8 mouse cellular contexts compared by ENCODE assay signal in genomic region chr4:132178630-132179059, GRCm38 (mm10). TPM values are rescaled to one million over a fixed set of nuclear protein-coding genes. Genes with fewer than 3 reads are reported as not detected.
A peak's percentile ranks its signal among the peaks of the same experiment; 100 is the strongest.
DNase-seq lines count a peak whose midpoint lies in the region; ATAC-seq and TF ChIP-seq lines count a peak whose summit lies in the region.

No protein-coding gene starts in this region.

- no peak overlapping the region for H3K4me3 ChIP-seq in C2C12 (ENCODE audit: insufficient read depth, poor library complexity, severe bottlenecking)
- no peak overlapping the region for H3K4me3 ChIP-seq in cortical plate, adult 2 months (ENCODE audit: insufficient read depth, low read length)
- H3K4me3 ChIP-seq in heart, embryonic 14.5 days (ENCODE audit: control insufficient read depth in 1 of 2, insufficient read depth in 1 of 2, low read depth in 1 of 2, low read length in 2 of 2), result no peak overlapping the region
- no peak overlapping the region for H3K4me3 ChIP-seq in kidney, postnatal 0 days (replicated peaks; ENCODE audit: low read depth, low read length)
- H3K4me3 ChIP-seq in lung, embryonic 14.5 days (ENCODE audit: low read depth, low read length), result no peak overlapping the region
- no peak overlapping the region for H3K4me3 ChIP-seq in neural tube, embryonic 15.5 days (replicated peaks)

- TF ChIP-seq POLR2A in cortical plate, adult 2 months (IDR thresholded peaks at IDR 0.05; ENCODE audit: extremely low read depth, insufficient read depth, low read length), result no peak

- no peak overlapping the region for H3K27ac ChIP-seq in cortical plate, adult 2 months (ENCODE audit: insufficient read depth, low read length)
- H3K27ac ChIP-seq in heart, embryonic 14.5 days (replicated peaks in 1 of 2; ENCODE audit: control insufficient read depth in 1 of 2, insufficient read depth in 1 of 2, low read depth in 2 of 2, low read length in 2 of 2), result no peak overlapping the region
- no peak overlapping the region for H3K27ac ChIP-seq in kidney, postnatal 0 days
- H3K27ac ChIP-seq in lung, embryonic 14.5 days (ENCODE audit: low read depth), result no peak overlapping the region
- no peak overlapping the region for H3K27ac ChIP-seq in neural tube, embryonic 15.5 days (replicated peaks)

- peaks cover 22% of the 10 kb centered on the region for H3K36me3 ChIP-seq in C2C12 (ENCODE audit: control insufficient read depth, insufficient read depth)
- peaks cover 29% of the 10 kb centered on the region for H3K36me3 ChIP-seq in heart, embryonic 14.5 days (ENCODE audit: control insufficient read depth, insufficient read depth, low read length)
- 0 out of 2 replicates have a peak, but pooled peaks cover 4% of the 10 kb centered on the region for H3K36me3 ChIP-seq in kidney, postnatal 0 days (ENCODE audit: insufficient read depth, low read length)
- peaks cover 25% of the 10 kb centered on the region for H3K36me3 ChIP-seq in lung, embryonic 14.5 days (ENCODE audit: insufficient read depth)
- H3K36me3 ChIP-seq in neural tube, embryonic 15.5 days, result peaks cover 5% of the 10 kb centered on the region

- no peak for ATAC-seq in Patski
- ATAC-seq in heart, embryonic 14.5 days (ENCODE audit: insufficient number of reproducible peaks, insufficient read depth, low FRiP score, low read depth), result peak; percentile 70
- ATAC-seq in kidney, postnatal 0 days (replicated peaks; ENCODE audit: low FRiP score, low read depth), result peak; percentile 80
- peak; percentile 87 for ATAC-seq in lung, embryonic 14.5 days (ENCODE audit: insufficient read depth)
- ATAC-seq in neural tube, embryonic 15.5 days (ENCODE audit: low FRiP score), result peak; percentile 80

- no peak overlapping the region for H3ac ChIP-seq in C2C12 (ENCODE audit: control insufficient read depth, insufficient read length, low read depth)

- no peak overlapping the region for H3K9ac ChIP-seq in heart, embryonic 14.5 days (ENCODE audit: low read length)
- H3K9ac ChIP-seq in kidney, postnatal 0 days (ENCODE audit: low read depth, low read length), result no peak overlapping the region
- no peak overlapping the region for H3K9ac ChIP-seq in lung, embryonic 14.5 days
- H3K9ac ChIP-seq in neural tube, embryonic 15.5 days (replicated peaks), result no peak overlapping the region

- POLR2A ChIA-PET in Patski (lab: Charles Lee), result interaction anchor here (0.8 kb wide), 1 partner anchor 102 kb away, joined by 3 read pairs; no protein-coding TSS in a partner anchor

- no peaks in the 10 kb centered on the region for H3K27me3 ChIP-seq in C2C12 (ENCODE audit: control insufficient read depth, insufficient read depth, insufficient read length)
- H3K27me3 ChIP-seq in Patski, result no peaks in the 10 kb centered on the region
- no peaks in the 10 kb centered on the region for H3K27me3 ChIP-seq in heart, embryonic 14.5 days (ENCODE audit: control insufficient read depth, insufficient read depth, low read length)
- H3K27me3 ChIP-seq in kidney, postnatal 0 days (ENCODE audit: insufficient read depth, low read length), result no peaks in the 10 kb centered on the region
- H3K27me3 ChIP-seq in lung, embryonic 14.5 days (ENCODE audit: insufficient read depth, low read length), result no peaks in the 10 kb centered on the region
- H3K27me3 ChIP-seq in neural tube, embryonic 15.5 days (replicated peaks), result no peaks in the 10 kb centered on the region

- TF ChIP-seq CTCF in C2C12 (IDR thresholded peaks at IDR 0.05; ENCODE audit: control insufficient read depth, insufficient read depth, insufficient read length) (peak; percentile 33), Patski (IDR thresholded peaks at IDR 0.05) (peak; percentile 71)
- peak; percentile 93 for TF ChIP-seq CTCF in cortical plate, adult 2 months (IDR thresholded peaks at IDR 0.05; ENCODE audit: extremely low read depth, insufficient read depth, low read length)
- peak; percentile 98 for TF ChIP-seq CTCF in kidney, postnatal 0 days (IDR thresholded peaks at IDR 0.05; ENCODE audit: low read depth)
- TF ChIP-seq CTCF in lung, embryonic 14.5 days (IDR thresholded peaks at IDR 0.05; ENCODE audit: low read depth), result peak; percentile 96

- no peak overlapping the region for H3K4me2 ChIP-seq in heart, embryonic 14.5 days (ENCODE audit: low read length)
- H3K4me2 ChIP-seq in kidney, postnatal 0 days (ENCODE audit: low read length), result no peak overlapping the region
- no peak overlapping the region for H3K4me2 ChIP-seq in lung, embryonic 14.5 days
- H3K4me2 ChIP-seq in neural tube, embryonic 15.5 days, result no peak overlapping the region

- no peak for DNase-seq in Patski (ENCODE audit: low read depth, low spot score)
- peak; percentile 83 for DNase-seq in kidney, postnatal 0 days (ENCODE audit: low spot score)
- DNase-seq in lung, embryonic 14.5 days, result peak; percentile 93
- peak; percentile 14 to 31 for DNase-seq in thymus, postnatal 36 days

- in situ Hi-C loops in Patski (cut with MboI; ENCODE audit: low pct_unique_long_range_greater_than_20kb), result loop anchor here (5.0 kb wide), 2 partner anchors 91 to 196 kb away; no protein-coding TSS in a partner anchor

- no peaks in the 10 kb centered on the region for H3K4me1 ChIP-seq in cortical plate, adult 2 months (ENCODE audit: control insufficient read depth, insufficient read depth, low read length)
- H3K4me1 ChIP-seq in heart, embryonic 14.5 days (ENCODE audit: control insufficient read depth in 2 of 2, insufficient read depth in 2 of 2, low read length in 2 of 2), result no peaks in the 10 kb centered on the region
- no peaks in the 10 kb centered on the region for H3K4me1 ChIP-seq in kidney, postnatal 0 days (replicated peaks; ENCODE audit: insufficient read depth, low read length)
- H3K4me1 ChIP-seq in lung, embryonic 14.5 days (ENCODE audit: insufficient read depth), result no peaks in the 10 kb centered on the region
- H3K4me1 ChIP-seq in neural tube, embryonic 15.5 days, result peaks cover 3% of the 10 kb centered on the region; the same call in 1 of the 2 replicates

- H3K79me2 ChIP-seq in C2C12 (ENCODE audit: control insufficient read depth, insufficient read depth), result no peaks in the 10 kb centered on the region

- CTCF ChIA-PET in Patski (lab: Charles Lee), result interaction anchor here (0.9 to 1.8 kb wide), 9 partner anchors 32 to 318 kb away, joined by 3 to 9 read pairs (median 4); no protein-coding TSS in a partner anchor

- no peaks in the 10 kb centered on the region for H3K79me3 ChIP-seq in C2C12 (ENCODE audit: low read depth)

- H3K9me3 ChIP-seq in heart, embryonic 14.5 days (ENCODE audit: control insufficient read depth, low read length), result no peaks in the 10 kb centered on the region
- no peaks in the 10 kb centered on the region for H3K9me3 ChIP-seq in kidney, postnatal 0 days (replicated peaks; ENCODE audit: low read length)
- no peaks in the 10 kb centered on the region for H3K9me3 ChIP-seq in lung, embryonic 14.5 days (ENCODE audit: low read depth, low read length)
- no peaks in the 10 kb centered on the region for H3K9me3 ChIP-seq in neural tube, embryonic 15.5 days (replicated peaks)

- 6% methylated on average over 10 of the region's 10 CpGs for WGBS in heart, embryonic 14.5 days
- WGBS in kidney, postnatal 0 days, result 6% methylated on average over 10 of the region's 10 CpGs
- 7% methylated on average over 10 of the region's 10 CpGs for WGBS in lung, embryonic 14.5 days
- 6% methylated on average over 10 of the region's 10 CpGs for WGBS in neural tube, embryonic 15.5 days

TF ChIP-seq in C2C12, 6 proteins besides CTCF, POLR2A, EP300 and RAD21:
- TF ChIP-seq MYOD1 (IDR thresholded peaks at IDR 0.05; ENCODE audit: control insufficient read depth, insufficient read length, low read depth) (no peak), MYOG (IDR thresholded peaks at IDR 0.05; ENCODE audit: control insufficient read depth, extremely low read depth, insufficient read length) (no peak), USF1 (IDR thresholded peaks at IDR 0.05; ENCODE audit: low read depth) (no peak), MAX (IDR thresholded peaks at IDR 0.05) (no peak)

RNA-seq across cellular contexts. Expression of gene Ythdf2, which starts 33.5 kb away (rescaled TPM):
- polyA plus RNA-seq in C2C12 (2012; fragmentation: generic; extraction: Trizol) (24.5 TPM), Patski (2021) (35.5 TPM)
- polyA plus RNA-seq in cortical plate, adult 2 months (2012; rRNA removed), result 19.3 and 20.5 TPM in 2 replicates
- 66.3 and 70.9 TPM in 2 replicates for polyA plus RNA-seq in heart, embryonic 14.5 days (2014; fragmentation: Nextera tagmentation; extraction: Ambion mirVana)
- 87.7 and 89.4 TPM in 2 replicates for polyA plus RNA-seq in kidney, postnatal 0 days (2015; fragmentation: Nextera tagmentation; extraction: Ambion mirVana)
- polyA plus RNA-seq in lung, embryonic 14.5 days (2014; fragmentation: Nextera tagmentation; extraction: Ambion mirVana), result 121 and 132 TPM in 2 replicates
- 97.4 and 104 TPM in 2 replicates for polyA plus RNA-seq in neural tube, embryonic 15.5 days (2015; fragmentation: Nextera tagmentation; extraction: Ambion mirVana)

RNA-seq across cellular contexts. Expression of gene Oprd1, which starts 34.4 kb away (rescaled TPM):
- polyA plus RNA-seq in C2C12 (2012; fragmentation: generic; extraction: Trizol) (0.09 TPM), Patski (2021) (not detected)
- polyA plus RNA-seq in cortical plate, adult 2 months (2012; rRNA removed), result 9.7 and 10.5 TPM in 2 replicates
- 0.50 and 0.69 TPM in 2 replicates for polyA plus RNA-seq in heart, embryonic 14.5 days (2014; fragmentation: Nextera tagmentation; extraction: Ambion mirVana)
- 0.03 and 0.05 TPM in 2 replicates for polyA plus RNA-seq in kidney, postnatal 0 days (2015; fragmentation: Nextera tagmentation; extraction: Ambion mirVana)
- 0.04 TPM in 1 of 2 replicates, not detected in the other for polyA plus RNA-seq in lung, embryonic 14.5 days (2014; fragmentation: Nextera tagmentation; extraction: Ambion mirVana)
- polyA plus RNA-seq in neural tube, embryonic 15.5 days (2015; fragmentation: Nextera tagmentation; extraction: Ambion mirVana), result 0.90 and 1.1 TPM in 2 replicates

Comparison
In these comparisons a context has a peak if more than half of its experiments do, and no peak if none do; other contexts are left out.
1. CTCF ChIP-seq: peak in every context shown above with its lines; median percentile 98 in kidney, postnatal 0 days; 96 in lung, embryonic 14.5 days; 93 in cortical plate, adult 2 months; 71 in Patski; 33 in C2C12.